Mouse (Mus musculus) cortical plate, adult 2 months (tissue): ENCODE results near the gene Gmppa.

ENCODE experiments used
- CTCF ChIP-seq: fragments of 200-500 bp; IDR thresholded peaks from 2 replicates; pipeline ENCODE4 v1.5.1; 2011; ENCODE audit warnings: mild to moderate bottlenecking, control low read depth, low read length; ENCODE audit not compliant: insufficient read depth; ENCODE audit errors: extremely low read depth
- POLR2A ChIP-seq: fragments of 200-500 bp; IDR thresholded peaks from 2 replicates; pipeline ENCODE4 v1.6.1; 2011; ENCODE audit warnings: mild to moderate bottlenecking, low read length, control low read depth; ENCODE audit not compliant: insufficient read depth; ENCODE audit errors: extremely low read depth

- TF ChIP-seq POLR2A (no peak), CTCF (peak; percentile 57)
These were observed 22.0 kb upstream of the Gmppa start for GRCm38 (mm10) chr1:75413749-75414148.
